Mouse (Mus musculus) heart, postnatal 10 days (tissue): ENCODE measurements around the gene Abca2. TPM values are rescaled to one million over a fixed set of nuclear protein-coding genes. Genes with fewer than 3 reads are reported as not detected.

Experiments used
- DNase-seq, 2 experiments: peaks; one replicate each; pipeline ENCODE4 v3.0.0; 2021
- intact Hi-C: fragments of 180-260 bp; cut with DNase I; formaldehyde crosslinking; loops from one replicate; pipeline ENCODE4 v1.15.1; 2025
- microRNA-seq, 2 experiments: library from miRNA; unstranded; fragments of <30 nt; microRNA quantifications; one replicate each; pipeline ENCODE4 v1.2.0; 2022
- total RNA-seq, 2 experiments: library from RNA; stranded (reverse); gene quantifications; 2 replicates each; pipeline ENCODE4 v1.2.3; 2021

Gene Abca2
- total RNA-seq, 2 experiments from 2014 or later = 21.2 to 21.9 TPM

DNA sequence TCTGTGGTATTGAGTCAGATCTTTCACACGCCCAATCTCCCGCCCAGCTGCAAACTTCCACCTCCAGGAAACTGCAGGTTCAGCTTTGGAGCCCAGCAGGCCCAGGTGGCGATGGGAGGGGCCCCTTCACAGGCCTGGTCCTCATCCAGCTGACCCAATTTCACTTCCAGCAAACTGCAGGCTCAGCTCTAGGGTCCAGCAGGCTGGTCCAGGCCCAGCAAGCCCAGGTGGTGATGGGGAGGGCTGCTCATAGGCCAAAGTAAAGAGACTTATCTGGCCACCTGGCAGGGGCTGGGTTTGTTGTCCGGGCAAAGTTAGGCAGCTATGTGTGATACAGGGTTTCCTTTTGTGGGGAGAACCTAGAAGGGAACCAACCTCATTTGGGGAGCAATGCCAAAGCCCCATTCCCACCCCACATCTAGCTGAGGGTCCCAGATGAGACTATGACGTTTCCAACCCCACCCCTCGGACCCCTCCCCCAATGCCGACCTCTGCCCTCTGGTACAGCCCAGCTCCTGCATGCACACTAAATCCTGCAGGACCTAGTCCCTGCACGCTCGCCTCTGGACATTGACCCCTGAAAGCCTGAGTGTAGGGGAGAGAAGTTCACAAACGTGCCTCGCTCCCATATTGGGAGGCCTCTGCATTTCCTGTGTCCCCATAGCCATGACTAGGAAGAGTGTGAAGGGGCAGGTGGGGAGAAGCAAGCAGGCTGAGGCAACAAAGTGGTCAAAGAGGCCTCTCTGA, 56.6 kb downstream of the Abca2 start:
- intact Hi-C loops = no loop called here
- no peak for DNase-seq

DNA sequence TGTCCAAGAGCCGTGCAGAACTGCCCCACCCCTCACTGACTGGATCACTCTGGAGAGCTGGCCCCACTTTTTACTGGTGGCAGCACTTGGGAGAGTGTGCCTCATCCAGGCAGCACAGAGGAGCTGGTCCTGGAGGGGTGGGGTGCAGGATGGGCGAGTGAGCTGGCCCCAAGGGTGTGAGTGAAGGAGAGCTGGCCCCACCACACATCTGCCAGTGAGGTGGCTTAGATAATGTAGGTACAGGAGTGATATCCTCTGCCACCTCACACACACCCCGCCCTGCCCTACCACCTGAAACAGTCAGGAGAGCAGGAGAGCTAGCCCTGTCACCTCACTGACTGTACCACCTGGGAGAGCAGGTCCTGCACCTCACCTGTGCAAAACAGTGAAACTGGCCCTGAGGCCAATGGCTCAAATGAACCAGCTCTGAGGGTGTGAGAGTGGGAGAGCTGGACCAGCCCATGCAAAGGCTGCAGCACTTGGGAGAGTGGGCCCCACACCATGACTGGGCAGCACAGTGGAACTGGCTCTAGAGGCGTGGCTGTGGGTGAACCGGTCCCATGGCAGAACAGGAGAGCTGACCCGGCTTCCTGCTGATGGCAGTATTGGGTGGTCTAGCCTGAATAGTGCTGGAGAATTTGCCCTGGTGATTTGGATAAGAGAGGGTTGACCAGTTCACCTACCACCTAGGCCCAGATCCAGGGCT, 59.6 kb downstream of the Abca2 start:
- intact Hi-C loops = no loop called here
- DNase-seq = no peak

DNA sequence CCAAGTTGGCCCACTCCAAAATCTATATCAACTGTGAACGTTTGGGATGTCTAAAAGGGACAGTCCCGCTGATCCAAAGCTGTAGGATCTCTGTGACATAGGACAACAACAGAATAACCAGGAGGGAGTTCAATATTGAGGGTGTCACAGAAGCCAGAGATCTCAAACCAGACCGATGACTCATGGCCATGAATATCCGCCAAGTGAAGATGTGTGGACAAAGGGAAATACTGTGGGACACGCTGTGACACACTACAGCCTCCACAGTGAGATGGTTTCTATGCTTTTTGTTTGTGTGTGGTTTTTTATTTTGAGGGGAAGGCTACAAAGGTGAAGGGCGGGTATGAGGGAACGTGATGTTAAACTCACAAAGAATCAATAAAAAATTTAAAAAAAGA, 60.2 kb downstream of the Abca2 start:
- no peak for DNase-seq
- intact Hi-C loops = no loop called here

DNA sequence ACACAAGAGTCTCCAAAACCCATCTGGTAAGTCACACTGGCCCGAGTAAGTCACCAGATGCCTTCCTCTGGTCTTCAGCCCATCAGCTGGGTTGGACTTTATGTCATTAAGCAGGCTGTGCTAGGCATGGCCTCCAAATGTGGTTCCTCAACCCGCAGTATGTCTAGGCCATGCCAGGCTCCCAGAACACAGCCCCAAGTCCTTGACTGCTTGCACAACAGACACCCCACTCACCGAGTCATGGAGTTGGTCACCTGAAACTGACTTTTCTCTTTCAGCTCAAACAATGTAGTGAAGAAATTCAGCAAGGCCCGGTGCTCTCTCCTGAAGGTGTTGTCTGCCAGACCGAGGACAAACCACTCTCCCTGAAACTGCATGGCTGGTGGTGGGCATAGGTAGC, 64.5 kb downstream of the Abca2 start:
- intact Hi-C loops = no loop called here
- DNase-seq = no peak

DNA sequence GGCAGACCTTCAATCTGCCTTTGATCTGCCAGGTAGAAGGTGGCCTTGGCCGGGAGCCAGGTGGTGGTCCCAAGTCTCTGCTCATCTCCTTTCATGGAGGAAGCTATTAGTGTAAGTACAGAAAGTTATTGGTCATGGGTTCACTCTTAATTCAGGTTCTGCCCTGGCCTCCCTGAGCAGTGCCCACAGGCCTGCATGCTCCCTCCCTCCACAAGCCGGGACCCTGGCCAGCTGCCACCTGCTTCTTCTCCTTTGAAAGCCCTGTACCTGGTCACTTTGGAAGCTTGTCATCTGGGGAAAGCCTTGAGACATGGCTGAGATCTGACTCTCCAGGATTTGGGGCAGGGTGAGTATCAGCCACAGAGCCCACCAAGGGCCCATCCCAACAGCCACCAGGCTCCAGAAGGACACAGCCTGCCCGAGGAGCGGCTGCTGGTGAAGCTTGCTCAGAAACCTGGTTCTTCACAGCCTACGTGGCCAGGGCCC, 65.0 kb downstream of the Abca2 start, which contains the start of gene Lcn12:
Gene Lcn12, minus strand, starts transcription at position 436 of the 486 bp plus-strand sequence.
- intact Hi-C loops = no loop called here
- no peak for DNase-seq

DNA sequence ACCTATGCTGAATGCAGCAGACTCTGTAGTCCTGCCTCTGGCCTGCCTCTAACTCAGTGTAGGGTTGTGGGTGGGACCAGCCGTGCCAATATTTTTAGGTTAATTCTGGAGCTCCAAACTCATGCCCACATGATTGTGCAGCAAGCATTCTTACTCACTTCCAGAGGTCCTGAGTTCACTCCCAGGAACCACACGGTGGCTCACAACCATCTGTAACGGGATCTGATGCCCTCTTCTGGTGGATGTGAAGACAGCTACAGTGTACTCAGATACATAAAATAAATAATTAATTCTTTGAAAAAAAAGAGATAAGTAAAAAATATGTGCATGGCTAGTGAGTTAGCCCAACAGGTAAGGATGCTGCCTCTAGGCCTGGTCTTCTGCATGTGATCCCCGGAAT, 68.0 kb downstream of the Abca2 start:
- intact Hi-C loops = loop anchor here (5.0 kb wide), 1 partner anchor 69 kb away; the partner anchor contains the start of gene Abca2
- DNase-seq = no peak

Small RNAs within 50 kb of the gene (microRNA-seq; reads per million reads assigned to microRNA genes)
- 0.95 to 1.4 reads per million in 2 experiments for gene Mir3087

Other genes with a start within 250 kb of the Abca2 start
- 10 to 100 TPM; 23.9 to 25.1 TPM for gene Nrarp, start 247.9 kb upstream of the Abca2 start, total RNA-seq
- gene Tor4a, start 231.8 kb upstream of the Abca2 start, total RNA-seq = 1 to 10 TPM; 5.6 to 6.5 TPM
- gene Nelfb, start 217.2 kb upstream of the Abca2 start, total RNA-seq = 10 to 100 TPM; 40.7 to 46.0 TPM
- not detected for gene Stpg3, start 214.1 kb upstream of the Abca2 start, total RNA-seq
- gene Fam166a, start 210.0 kb upstream of the Abca2 start, total RNA-seq = not detected
- gene Tubb4b, start 204.0 kb upstream of the Abca2 start, total RNA-seq = 100 to 1,000 TPM; 258 to 286 TPM
- gene Slc34a3, start 194.3 kb upstream of the Abca2 start, total RNA-seq = not detected
- not detected for gene Rnf224, start 191.9 kb upstream of the Abca2 start, total RNA-seq
- 1 to 10 TPM; 1.3 TPM for gene Rnf208, start 186.4 kb upstream of the Abca2 start, total RNA-seq
- not detected for gene Cysrt1, start 186.3 kb upstream of the Abca2 start, total RNA-seq
- gene AL732309.1, start 181.8 kb upstream of the Abca2 start, total RNA-seq = 1 to 10 TPM; 1.4 to 1.7 TPM
- 10 to 100 TPM; 16.4 to 18.2 TPM for gene Tmem203, start 173.3 kb upstream of the Abca2 start, total RNA-seq
- 1 to 10 TPM; 5.0 to 7.5 TPM for gene Tprn, start 166.1 kb upstream of the Abca2 start, total RNA-seq
- gene Ssna1, start 156.3 kb upstream of the Abca2 start, total RNA-seq = 10 to 100 TPM; 49.4 to 55.2 TPM
- gene Anapc2, start 156.2 kb upstream of the Abca2 start, total RNA-seq = 10 to 100 TPM; 48.6 to 54.0 TPM
- gene Tmem210, start 140.6 kb upstream of the Abca2 start, total RNA-seq = not detected
- gene Lrrc26, start 138.8 kb upstream of the Abca2 start, total RNA-seq = not detected
- not detected for gene Grin1, start 109.5 kb upstream of the Abca2 start, total RNA-seq
- gene Man1b1, start 96.4 kb upstream of the Abca2 start, total RNA-seq = 10 to 100 TPM; 28.2 TPM
- gene Dpp7, start 72.3 kb upstream of the Abca2 start, total RNA-seq = 1 to 10 TPM; 3.6 to 3.8 TPM
- 1 to 10 TPM; 7.1 to 9.4 TPM for gene Uap1l1, start 63.0 kb upstream of the Abca2 start, total RNA-seq
- 1 to 10 TPM; 2.8 to 4.7 TPM for gene Sapcd2, start 56.4 kb upstream of the Abca2 start, total RNA-seq
- gene Entpd2, start 32.8 kb upstream of the Abca2 start, total RNA-seq = 10 to 100 TPM; 14.9 to 17.2 TPM
- gene Npdc1, start 29.4 kb upstream of the Abca2 start, total RNA-seq = 10 to 100 TPM; 37.9 to 39.7 TPM
- gene Fut7, start 5.4 kb upstream of the Abca2 start, total RNA-seq = under 1 TPM in 1 of 2 experiments, not detected in 1; 0.12 TPM
- 1 to 10 TPM; 3.3 to 3.7 TPM for gene Clic3, start 28.1 kb downstream of the Abca2 start, total RNA-seq
- gene Paxx, start 32.4 kb downstream of the Abca2 start, total RNA-seq = 10 to 100 TPM; 33.3 to 39.5 TPM
- 100 to 1,000 TPM in 1 of 2 experiments, 10 to 100 TPM in 1; 75.1 to 110 TPM for gene Ptgds, start 41.3 kb downstream of the Abca2 start, total RNA-seq
- gene Lcn12, start 65.2 kb downstream of the Abca2 start, total RNA-seq = not detected
- 10 to 100 TPM; 93.1 to 93.4 TPM for gene Fbxw5, start 72.0 kb downstream of the Abca2 start, total RNA-seq
- under 1 TPM; 0.52 to 0.53 TPM for gene C8g, start 73.0 kb downstream of the Abca2 start, total RNA-seq
- 10 to 100 TPM; 16.1 to 18.3 TPM for gene Traf2, start 118.2 kb downstream of the Abca2 start, total RNA-seq
- gene Edf1, start 129.1 kb downstream of the Abca2 start, total RNA-seq = 100 to 1,000 TPM; 188 to 189 TPM
- gene Mamdc4, start 146.1 kb downstream of the Abca2 start, total RNA-seq = 1 to 10 TPM; 1.8 to 2.2 TPM
- 100 to 1,000 TPM in 1 of 2 experiments, 10 to 100 TPM in 1; 93.8 to 101 TPM for gene Phpt1, start 146.5 kb downstream of the Abca2 start, total RNA-seq
- gene Ajm1, start 153.1 kb downstream of the Abca2 start, total RNA-seq = under 1 TPM; 0.10 to 0.12 TPM
- 10 to 100 TPM; 49.4 to 57.6 TPM for gene Rabl6, start 179.8 kb downstream of the Abca2 start, total RNA-seq
- gene Ccdc183, start 189.0 kb downstream of the Abca2 start, total RNA-seq = not detected
- 10 to 100 TPM; 22.1 to 24.6 TPM for gene Tmem141, start 193.3 kb downstream of the Abca2 start, total RNA-seq
- gene Fcna, start 199.3 kb downstream of the Abca2 start, total RNA-seq = 1 to 10 TPM; 2.7 to 3.7 TPM
- gene Lcn8, start 224.4 kb downstream of the Abca2 start, total RNA-seq = 1 to 10 TPM in 1 of 2 experiments, under 1 TPM in 1; 0.99 to 1.0 TPM
- gene Lcn5, start 229.2 kb downstream of the Abca2 start, total RNA-seq = not detected
- not detected for gene Lcn6, start 248.1 kb downstream of the Abca2 start, total RNA-seq